ENCODE assay signal across 11 mouse cellular contexts in genomic region chr15:83075607-83076525, GRCm38 (mm10). TPM values are rescaled to one million over a fixed set of nuclear protein-coding genes. Genes with fewer than 3 reads are reported as not detected.
DNase-seq lines count a peak whose midpoint lies in the region; ATAC-seq and TF ChIP-seq lines count a peak whose summit lies in the region.
"Had no signal": no experiment of that assay in that cellular context is flagged by ENCODE, and none has a peak within 500 bp of the region (broad histone marks: within the 10 kb centered on the region; RNA-seq: fewer than 3 reads in every experiment).

No protein-coding gene starts in this region.

- no peaks in the 10 kb centered on the region for H3K36me3 ChIP-seq in forebrain, postnatal 0 days (ENCODE audit: insufficient read depth)
- H3K36me3 ChIP-seq: embryonic facial prominence, embryonic 15.5 days had no signal

- H3K4me1 ChIP-seq in forebrain, postnatal 0 days (ENCODE audit: insufficient read depth) = no peaks in the 10 kb centered on the region
- H3K4me1 ChIP-seq: embryonic facial prominence, embryonic 15.5 days had no signal

- TF ChIP-seq CTCF in forebrain, postnatal 0 days (IDR thresholded peaks at IDR 0.05; ENCODE audit: low read depth) = no peak

- H3K27ac ChIP-seq in forebrain, postnatal 0 days (ENCODE audit: low read depth, low read length) = no peak overlapping the region
- H3K27ac ChIP-seq: embryonic facial prominence, embryonic 15.5 days had no signal

- ATAC-seq in granulocyte monocyte progenitor cell, adult 5-6 weeks (replicated peaks; ENCODE audit: poor library complexity, severe bottlenecking) = peak; percentile 56
- ATAC-seq in forebrain, postnatal 0 days = no peak

- DNase-seq in urinary bladder, postnatal 25 days (ENCODE audit: low spot score) = peak; percentile 25
- no peak for DNase-seq in urinary bladder, postnatal 10 days (ENCODE audit: low spot score)
- DNase-seq in lung, postnatal 36 days = peak; percentile 57
- DNase-seq in thymus, postnatal 4 days = peak; percentile 44
- DNase-seq in layer of hippocampus, postnatal 25 days (ENCODE audit: extremely low spot score in 1 of 2, low spot score in 1 of 2) = no peak
- no peak for DNase-seq in neural tube, embryonic 10.5 days (ENCODE audit: extremely low spot score, low spot score)
- DNase-seq in forebrain, postnatal 0 days = no peak
- DNase-seq: gastrocnemius, postnatal 10 days; layer of hippocampus, adult 9-11 months had no signal

- no peak overlapping the region for H3K4me2 ChIP-seq in forebrain, postnatal 0 days (ENCODE audit: low read depth)
- H3K4me2 ChIP-seq: embryonic facial prominence, embryonic 15.5 days had no signal

- no peaks in the 10 kb centered on the region for H3K27me3 ChIP-seq in forebrain, postnatal 0 days (ENCODE audit: insufficient read depth, low read length)
- H3K27me3 ChIP-seq: embryonic facial prominence, embryonic 15.5 days had no signal

- H3K9ac ChIP-seq in forebrain, postnatal 0 days = no peak overlapping the region
- H3K9ac ChIP-seq: embryonic facial prominence, embryonic 15.5 days had no signal

- H3K4me3 ChIP-seq in forebrain, postnatal 0 days (ENCODE audit: low read depth, low read length) = no peak overlapping the region
- H3K4me3 ChIP-seq: embryonic facial prominence, embryonic 15.5 days had no signal

- H3K9me3 ChIP-seq in forebrain, postnatal 0 days (ENCODE audit: low read length) = no peaks in the 10 kb centered on the region
- H3K9me3 ChIP-seq: embryonic facial prominence, embryonic 15.5 days had no signal

- WGBS in forebrain, postnatal 0 days = 65% methylated on average over 27 of the region's 27 CpGs

RNA-seq across cellular contexts. Expression of gene Serhl, which starts 13.4 kb away (rescaled TPM):
- total RNA-seq in granulocyte monocyte progenitor cell, adult 5-6 weeks (2014; fragmentation: Nextera tagmentation) = 48.6 and 66.5 TPM in 2 replicates
- 28.0 and 39.1 TPM in 2 replicates for total RNA-seq in granulocyte monocyte progenitor cell, adult 5-6 weeks (2017)
- total RNA-seq in layer of hippocampus, postnatal 25 days (2021) = 1 to 10 TPM; 8.4 to 9.4 TPM
- 7.2 and 11.9 TPM in 2 replicates for total RNA-seq in forebrain, postnatal 0 days (2014; rRNA removed)
- 39.1 and 42.6 TPM in 2 replicates for polyA plus RNA-seq in forebrain, postnatal 0 days (2015; fragmentation: Nextera tagmentation; extraction: Ambion mirVana)

RNA-seq across cellular contexts. Expression of gene Nfam1, which starts 42.8 kb away (rescaled TPM):
- total RNA-seq in granulocyte monocyte progenitor cell, adult 5-6 weeks (2014; fragmentation: Nextera tagmentation) = 60.7 and 62.4 TPM in 2 replicates
- 45.3 and 52.8 TPM in 2 replicates for total RNA-seq in granulocyte monocyte progenitor cell, adult 5-6 weeks (2017)
- 1 to 10 TPM; 2.5 to 2.7 TPM for total RNA-seq in layer of hippocampus, postnatal 25 days (2021)
- total RNA-seq in forebrain, postnatal 0 days (2014; rRNA removed) = 0.69 and 2.9 TPM in 2 replicates
- polyA plus RNA-seq in forebrain, postnatal 0 days (2015; fragmentation: Nextera tagmentation; extraction: Ambion mirVana) = 1.5 and 1.8 TPM in 2 replicates

RNA-seq across cellular contexts. Expression of gene Rrp7a, which starts 46.7 kb away (rescaled TPM):
- total RNA-seq in granulocyte monocyte progenitor cell, adult 5-6 weeks (2014; fragmentation: Nextera tagmentation) = 26.9 and 35.9 TPM in 2 replicates
- 50.0 and 88.6 TPM in 2 replicates for total RNA-seq in granulocyte monocyte progenitor cell, adult 5-6 weeks (2017)
- 100 to 1,000 TPM; 144 to 161 TPM for total RNA-seq in layer of hippocampus, postnatal 25 days (2021)
- total RNA-seq in forebrain, postnatal 0 days (2014; rRNA removed) = 104 and 122 TPM in 2 replicates
- polyA plus RNA-seq in forebrain, postnatal 0 days (2015; fragmentation: Nextera tagmentation; extraction: Ambion mirVana) = 89.5 and 94.9 TPM in 2 replicates

Comparison
In these comparisons a context has a peak if more than half of its experiments do, and no peak if none do; other contexts are left out.
1. DNase-seq: peak in urinary bladder, postnatal 25 days (single experiment), lung, postnatal 36 days (single experiment) and thymus, postnatal 4 days (single experiment); none in urinary bladder, postnatal 10 days (single experiment), layer of hippocampus, postnatal 25 days (0 of 2), neural tube, embryonic 10.5 days (single experiment) and forebrain, postnatal 0 days (single experiment).
2. RNA of gene Nfam1, which starts 42.8 kb away (total RNA-seq): 45.3 to 62.4 TPM in granulocyte monocyte progenitor cell, adult 5-6 weeks; 0.69 to 2.9 TPM in forebrain, postnatal 0 days and 2.5 to 2.7 TPM in layer of hippocampus, postnatal 25 days; every median in the first group is over 10 times any median in the second.